Mouse (Mus musculus): ENCODE results near the gene Asz1.

GRCm38 (mm10) chr6:18032271-18032670 lies 76.6 kb downstream of the Asz1 start:
- TF ChIP-seq POLR2A (IDR thresholded peaks at IDR 0.05; ENCODE audit: insufficient read depth, low read length) (no peak), CTCF (IDR thresholded peaks at IDR 0.05; ENCODE audit: low read depth, low read length) (no peak)

Measured in ES-Bruce4 (cell line).